Mouse (Mus musculus) right cerebral cortex, postnatal 14 days (tissue): Measurements from ENCODE around the gene Aldh5a1.

Source experiments
- DNase-seq: peaks from one replicate; pipeline ENCODE4 v3.0.0; 2022

Gene Aldh5a1

GRCm38 (mm10) chr13:24862021-24862420 lies 75.4 kb downstream of the Aldh5a1 start:
- DNase-seq: no peak

GRCm38 (mm10) chr13:24861084-24861483 lies 76.4 kb downstream of the Aldh5a1 start:
- no peak for DNase-seq

GRCm38 (mm10) chr13:24859115-24859514 lies 78.3 kb downstream of the Aldh5a1 start:
- DNase-seq: no peak
